In genomic region chr14:30109079-30109478, GRCm38 (mm10) we compare ENCODE assay signal across 9 mouse cellular contexts.
A peak's percentile ranks its signal among the peaks of the same experiment; 100 is the strongest.
DNase-seq lines count a peak whose midpoint lies in the region; ATAC-seq and TF ChIP-seq lines count a peak whose summit lies in the region.
"Had no signal": no experiment of that assay in that cellular context is flagged by ENCODE, and none has a peak within 500 bp of the region (broad histone marks: within the 10 kb centered on the region; RNA-seq: fewer than 3 reads in every experiment).

No protein-coding gene starts in this region.

- no peak for ATAC-seq in midbrain, embryonic 11.5 days (ENCODE audit: low FRiP score)
- ATAC-seq in midbrain, embryonic 15.5 days (replicated peaks), result no peak
- ATAC-seq in erythroid progenitor cell, adult 5-6 weeks (replicated peaks; ENCODE audit: low FRiP score, poor library complexity, severe bottlenecking), result 0 out of 2 replicates have a peak, but pooled peaks have one; percentile 50
- ATAC-seq in stomach, postnatal 0 days (ENCODE audit: low FRiP score, low TSS enrichment), result no peak

- no peaks in the 10 kb centered on the region for H3K4me1 ChIP-seq in midbrain, embryonic 11.5 days (ENCODE audit: control insufficient read depth, insufficient read depth, low read length)
- no peaks in the 10 kb centered on the region for H3K4me1 ChIP-seq in midbrain, embryonic 15.5 days
- no peaks in the 10 kb centered on the region for H3K4me1 ChIP-seq in stomach, postnatal 0 days (replicated peaks; ENCODE audit: control insufficient read depth, insufficient read depth)

- no peak overlapping the region for H3K4me2 ChIP-seq in midbrain, embryonic 11.5 days
- H3K4me2 ChIP-seq in midbrain, embryonic 15.5 days, result no peak overlapping the region
- no peak overlapping the region for H3K4me2 ChIP-seq in stomach, postnatal 0 days (replicated peaks; ENCODE audit: low read depth)

- H3K9ac ChIP-seq in midbrain, embryonic 11.5 days (ENCODE audit: low read length), result no peak overlapping the region
- H3K9ac ChIP-seq in midbrain, embryonic 15.5 days, result no peak overlapping the region
- no peak overlapping the region for H3K9ac ChIP-seq in stomach, postnatal 0 days (ENCODE audit: low read length)

- no peak overlapping the region for H3K4me3 ChIP-seq in midbrain, embryonic 11.5 days (ENCODE audit: low read depth, low read length)
- H3K4me3 ChIP-seq in midbrain, embryonic 15.5 days, result no peak overlapping the region
- no peak overlapping the region for H3K4me3 ChIP-seq in stomach, postnatal 0 days (ENCODE audit: low read depth, low read length)
- H3K4me3 ChIP-seq: myocyte had no signal

- TF ChIP-seq CTCF in stomach, postnatal 0 days (IDR thresholded peaks at IDR 0.05; ENCODE audit: low read depth), result peak; percentile 66

- 35% methylated on average over 2 of the region's 2 CpGs for WGBS in midbrain, embryonic 11.5 days
- 38% methylated on average over 2 of the region's 2 CpGs for WGBS in midbrain, embryonic 15.5 days
- 65% methylated on average over 2 of the region's 2 CpGs for WGBS in stomach, postnatal 0 days

- H3K36me3 ChIP-seq in midbrain, embryonic 11.5 days (ENCODE audit: control insufficient read depth, insufficient read depth, low read length), result no peaks in the 10 kb centered on the region
- H3K36me3 ChIP-seq in midbrain, embryonic 15.5 days (replicated peaks), result no peaks in the 10 kb centered on the region
- no peaks in the 10 kb centered on the region for H3K36me3 ChIP-seq in stomach, postnatal 0 days (ENCODE audit: control insufficient read depth, insufficient read depth, low read length)

- H3K9me3 ChIP-seq in midbrain, embryonic 11.5 days (ENCODE audit: control insufficient read depth, low read length), result no peaks in the 10 kb centered on the region
- H3K9me3 ChIP-seq in midbrain, embryonic 15.5 days, result no peaks in the 10 kb centered on the region
- no peaks in the 10 kb centered on the region for H3K9me3 ChIP-seq in stomach, postnatal 0 days (ENCODE audit: control insufficient read depth, low read length)

- peak; percentile 53 for DNase-seq in embryo, embryonic 10 days (ENCODE audit: low spot score)
- no peak for DNase-seq in embryo, embryonic 9.5 days (ENCODE audit: extremely low spot score)
- peak; percentile 84 for DNase-seq in midbrain, embryonic 11.5 days (ENCODE audit: low spot score, missing footprints)
- no peak for DNase-seq in stomach, postnatal 0 days (ENCODE audit: low spot score)
- DNase-seq in frontal cortex, postnatal 36 days (ENCODE audit: low spot score in 2 of 2), result no peak
- DNase-seq in adrenal gland, adult 2 months, result no peak

- no peak for TF ChIP-seq EP300 in stomach, postnatal 0 days (optimal IDR thresholded peaks at IDR 0.05)

- no peaks in the 10 kb centered on the region for H3K27me3 ChIP-seq in midbrain, embryonic 11.5 days (ENCODE audit: control insufficient read depth, insufficient read depth, low read length)
- H3K27me3 ChIP-seq in midbrain, embryonic 15.5 days (replicated peaks), result no peaks in the 10 kb centered on the region
- H3K27me3 ChIP-seq in stomach, postnatal 0 days (ENCODE audit: control insufficient read depth, insufficient read depth, low read length), result no peaks in the 10 kb centered on the region

- no peak overlapping the region for H3K27ac ChIP-seq in midbrain, embryonic 11.5 days (ENCODE audit: low read depth, low read length)
- no peak overlapping the region for H3K27ac ChIP-seq in midbrain, embryonic 15.5 days
- H3K27ac ChIP-seq in stomach, postnatal 0 days (replicated peaks), result no peak overlapping the region

Comparison
In these comparisons a context has a peak if more than half of its experiments do, and no peak if none do; other contexts are left out.
1. DNase-seq: peak in embryo, embryonic 10 days (single experiment) and midbrain, embryonic 11.5 days (single experiment); none in embryo, embryonic 9.5 days (single experiment), stomach, postnatal 0 days (single experiment), frontal cortex, postnatal 36 days (0 of 2) and adrenal gland, adult 2 months (single experiment).